Mouse (Mus musculus): ENCODE results near the gene Ick. TPM values are rescaled to one million over a fixed set of nuclear protein-coding genes. Genes with fewer than 3 reads are reported as not detected.
"Not testable (repeated sequence)": the region's sequence is repeated elsewhere in the genome, so short reads cannot be mapped to it uniquely, and the experiment has no call there.

The Ick gene
- total and polyA plus RNA-seq, 3 experiments = 6.1 to 16.1 TPM; not detected in 1

- H3K4me1 ChIP-seq (ENCODE audit: control insufficient read depth in 1 of 2, insufficient read depth in 2 of 2, low read length in 2 of 2) = no peaks in the 10 kb centered on the region; a peak in 1 of 4 replicates
- H3K4me3 ChIP-seq (ENCODE audit: control insufficient read depth in 1 of 2, insufficient read depth in 1 of 2, low read depth in 2 of 2, low read length in 2 of 2) = no peak overlapping the region
- no peaks in the 10 kb centered on the region for H3K27me3 ChIP-seq (ENCODE audit: control insufficient read depth in 1 of 2, insufficient read depth in 2 of 2, low read length in 2 of 2)
- no peak overlapping the region for H3K9ac ChIP-seq (ENCODE audit: control insufficient read depth, low read depth, low read length, poor library complexity, severe bottlenecking)
- peaks cover 0 to 7% of the 10 kb centered on the region in 2 experiments; a peak in 2 of 4 replicates for H3K36me3 ChIP-seq (ENCODE audit: control insufficient read depth in 1 of 2, insufficient read depth in 2 of 2, low read length in 2 of 2)
- H3K27ac ChIP-seq (ENCODE audit: control insufficient read depth, low read depth, low read length) = no peak overlapping the region
- TF ChIP-seq POLR2A (IDR thresholded peaks at IDR 0.05; ENCODE audit: control insufficient read depth in 1 of 2, insufficient read depth in 1 of 2, low read depth in 1 of 2, low read length in 2 of 2, poor library complexity in 1 of 2) (no peak), MXI1 (IDR thresholded peaks at IDR 0.05; ENCODE audit: low read depth, low read length) (no peak), MAZ (IDR thresholded peaks at IDR 0.05; ENCODE audit: low read depth, low read length) (no peak), USF1 (IDR thresholded peaks at IDR 0.05; ENCODE audit: low read depth, low read length) (no peak), MYB (IDR thresholded peaks at IDR 0.05; ENCODE audit: low read depth, low read length) (no peak), KAT2A (conservative IDR thresholded peaks at IDR 0.05; ENCODE audit: low read depth, low read length) (no peak), ZKSCAN1 (IDR thresholded peaks at IDR 0.05; ENCODE audit: low read depth, low read length) (no peak), CTCF (IDR thresholded peaks at IDR 0.05 in 2 of 3, conservative IDR thresholded peaks at IDR 0.05 in 1 of 3; ENCODE audit: control insufficient read depth in 1 of 3, insufficient read depth in 1 of 3, low read depth in 2 of 3, low read length in 3 of 3, poor library complexity in 1 of 3, severe bottlenecking in 1 of 3) (no peak), TAL1 (IDR thresholded peaks at IDR 0.05; ENCODE audit: low read length) (no peak), MAFK (IDR thresholded peaks at IDR 0.05; ENCODE audit: borderline replicate concordance, low read depth, low read length) (no peak), E2F4 (IDR thresholded peaks at IDR 0.05; ENCODE audit: borderline replicate concordance, low read depth, low read length) (no peak), POLR2AphosphoS5 (IDR thresholded peaks at IDR 0.05; ENCODE audit: borderline replicate concordance, low read depth, low read length) (no peak), CHD2 (IDR thresholded peaks at IDR 0.05; ENCODE audit: low read length) (no peak), TBP (IDR thresholded peaks at IDR 0.05; ENCODE audit: low read depth, low read length) (no peak), ELF1 (IDR thresholded peaks at IDR 0.05; ENCODE audit: low read depth, low read length) (no peak), ZNF384 (IDR thresholded peaks at IDR 0.05; ENCODE audit: low read depth, low read length) (no peak), RAD21 (IDR thresholded peaks at IDR 0.05; ENCODE audit: low read depth, low read length) (no peak), NELFE (IDR thresholded peaks at IDR 0.05; ENCODE audit: low read depth, low read length) (no peak), HCFC1 (IDR thresholded peaks at IDR 0.05; ENCODE audit: low read depth, low read length) (no peak), SIN3A (IDR thresholded peaks at IDR 0.05; ENCODE audit: low read length) (no peak)
- H3K9me3 ChIP-seq (replicated peaks; ENCODE audit: insufficient read depth, low read length) = no peaks in the 10 kb centered on the region
- no peak for DNase-seq (ENCODE audit: low read depth, low spot score)
- H3K79me2 ChIP-seq (ENCODE audit: control insufficient read depth, insufficient read depth, low read length, poor library complexity) = no peaks in the 10 kb centered on the region; the same call in 1 of the 2 replicates
These were observed 70.1 kb downstream of the Ick start for GRCm38 (mm10) chr9:78179071-78179470.

GRCm38 (mm10) chr9:78182474-78182873 lies 73.5 kb downstream of the Ick start, which contains the start of gene Gsta4:
TSS of gene Gsta4 (plus strand) at chr9:78182774.
- H3K4me3 ChIP-seq (ENCODE audit: control insufficient read depth in 1 of 2, insufficient read depth in 1 of 2, low read depth in 2 of 2, low read length in 2 of 2); H3K79me2 ChIP-seq (ENCODE audit: control insufficient read depth, insufficient read depth, low read length, poor library complexity); H3K9ac ChIP-seq (ENCODE audit: control insufficient read depth, low read depth, low read length, poor library complexity, severe bottlenecking); H3K9me3 ChIP-seq (replicated peaks; ENCODE audit: insufficient read depth, low read length); H3K27me3 ChIP-seq (ENCODE audit: control insufficient read depth in 1 of 2, insufficient read depth in 2 of 2, low read length in 2 of 2); H3K27ac ChIP-seq (ENCODE audit: control insufficient read depth, low read depth, low read length); H3K36me3 ChIP-seq (ENCODE audit: control insufficient read depth in 1 of 2, insufficient read depth in 2 of 2, low read length in 2 of 2); DNase-seq (ENCODE audit: low read depth, low spot score); H3K4me1 ChIP-seq (ENCODE audit: control insufficient read depth in 1 of 2, insufficient read depth in 2 of 2, low read length in 2 of 2): not testable (repeated sequence)

Data from MEL (cell line).